Comparison of ENCODE assay signal across 28 mouse cellular contexts in genomic region chr17:69038760-69039675, GRCm38 (mm10). TPM values are rescaled to one million over a fixed set of nuclear protein-coding genes. Genes with fewer than 3 reads are reported as not detected.
DNase-seq lines count a peak whose midpoint lies in the region; ATAC-seq lines count a peak whose summit lies in the region.
"Had no signal": no experiment of that assay in that cellular context is flagged by ENCODE, and none has a peak within 500 bp of the region (broad histone marks: within the 10 kb centered on the region; RNA-seq: fewer than 3 reads in every experiment).

No protein-coding gene starts in this region.

- peak; percentile 76 for ATAC-seq in kidney, embryonic 15.5 days (replicated peaks; ENCODE audit: low FRiP score)
- ATAC-seq in neural tube, embryonic 11.5 days (ENCODE audit: insufficient read depth, low FRiP score, low TSS enrichment), result 0 out of 2 replicates have a peak, but pooled peaks have one; percentile 35
- ATAC-seq in midbrain, embryonic 14.5 days (ENCODE audit: low FRiP score, low TSS enrichment), result no peak
- ATAC-seq: forebrain, embryonic 14.5 days; forebrain, postnatal 0 days; hindbrain, embryonic 16.5 days; Patski had no signal

- no peaks in the 10 kb centered on the region for H3K9me3 ChIP-seq in kidney, embryonic 15.5 days (replicated peaks)
- H3K9me3 ChIP-seq in neural tube, embryonic 11.5 days (ENCODE audit: control insufficient read depth, low read length), result no peaks in the 10 kb centered on the region
- H3K9me3 ChIP-seq in midbrain, embryonic 14.5 days (ENCODE audit: control insufficient read depth, low read length), result no peaks in the 10 kb centered on the region
- H3K9me3 ChIP-seq: embryonic facial prominence, embryonic 12.5 days; embryonic facial prominence, embryonic 15.5 days; heart, embryonic 13.5 days; hindbrain, embryonic 10.5 days; hindbrain, embryonic 13.5 days had no signal

- H3K36me3 ChIP-seq in kidney, embryonic 15.5 days, result no peaks in the 10 kb centered on the region
- H3K36me3 ChIP-seq in neural tube, embryonic 11.5 days (ENCODE audit: control insufficient read depth, insufficient read depth, low read length), result no peaks in the 10 kb centered on the region
- H3K36me3 ChIP-seq in midbrain, embryonic 14.5 days (ENCODE audit: control insufficient read depth, insufficient read depth, low read length), result no peaks in the 10 kb centered on the region
- H3K36me3 ChIP-seq: embryonic facial prominence, embryonic 12.5 days; embryonic facial prominence, embryonic 15.5 days; G1E; heart, embryonic 13.5 days; hindbrain, embryonic 10.5 days; hindbrain, embryonic 13.5 days had no signal

- H3K9ac ChIP-seq in kidney, embryonic 15.5 days, result no peak overlapping the region
- H3K9ac ChIP-seq in neural tube, embryonic 11.5 days (ENCODE audit: low read length), result no peak overlapping the region
- no peak overlapping the region for H3K9ac ChIP-seq in midbrain, embryonic 14.5 days (replicated peaks; ENCODE audit: low read length)
- H3K9ac ChIP-seq: embryonic facial prominence, embryonic 12.5 days; embryonic facial prominence, embryonic 15.5 days; forebrain, postnatal 0 days; heart, embryonic 13.5 days; hindbrain, embryonic 13.5 days had no signal

- intact Hi-C loops in heart, postnatal 36 days (cut with DNase I), result no loop called here

- H3K4me2 ChIP-seq in kidney, embryonic 15.5 days, result peak overlapping the region; percentile 28
- no peak overlapping the region for H3K4me2 ChIP-seq in neural tube, embryonic 11.5 days (ENCODE audit: low read depth)
- no peak overlapping the region for H3K4me2 ChIP-seq in midbrain, embryonic 14.5 days (ENCODE audit: low read length)
- H3K4me2 ChIP-seq: embryonic facial prominence, embryonic 12.5 days; embryonic facial prominence, embryonic 15.5 days; heart, embryonic 13.5 days; hindbrain, embryonic 13.5 days had no signal

- no peak overlapping the region for H3K4me3 ChIP-seq in kidney, embryonic 15.5 days (replicated peaks)
- no peak overlapping the region for H3K4me3 ChIP-seq in neural tube, embryonic 11.5 days (ENCODE audit: low read depth, low read length)
- no peak overlapping the region for H3K4me3 ChIP-seq in midbrain, embryonic 14.5 days (replicated peaks; ENCODE audit: low read depth, low read length)
- H3K4me3 ChIP-seq: embryonic facial prominence, embryonic 12.5 days; embryonic facial prominence, embryonic 15.5 days; gastrocnemius, adult 2 months; heart, embryonic 13.5 days; hindbrain, embryonic 10.5 days; hindbrain, embryonic 13.5 days had no signal

- H3K27me3 ChIP-seq in kidney, embryonic 15.5 days, result peaks cover 4% of the 10 kb centered on the region
- no peaks in the 10 kb centered on the region for H3K27me3 ChIP-seq in neural tube, embryonic 11.5 days (ENCODE audit: control insufficient read depth, insufficient read depth, low read length)
- no peaks in the 10 kb centered on the region for H3K27me3 ChIP-seq in midbrain, embryonic 14.5 days (ENCODE audit: control insufficient read depth, insufficient read depth, low read length)
- H3K27me3 ChIP-seq: CH12.LX; embryonic facial prominence, embryonic 12.5 days; embryonic facial prominence, embryonic 15.5 days; heart, embryonic 13.5 days; hindbrain, embryonic 13.5 days had no signal

- 48% methylated on average over 12 of the region's 12 CpGs for WGBS in kidney, embryonic 15.5 days
- WGBS in neural tube, embryonic 11.5 days, result 81% methylated on average over 12 of the region's 12 CpGs
- 78% methylated on average over 12 of the region's 12 CpGs for WGBS in midbrain, embryonic 14.5 days

- peaks cover 7% of the 10 kb centered on the region; the same call in 1 of the 2 replicates for H3K4me1 ChIP-seq in kidney, embryonic 15.5 days
- no peaks in the 10 kb centered on the region for H3K4me1 ChIP-seq in neural tube, embryonic 11.5 days (ENCODE audit: control insufficient read depth, insufficient read depth, low read length)
- H3K4me1 ChIP-seq in midbrain, embryonic 14.5 days (ENCODE audit: control insufficient read depth, insufficient read depth, low read length), result no peaks in the 10 kb centered on the region
- H3K4me1 ChIP-seq: embryonic facial prominence, embryonic 15.5 days; heart, embryonic 13.5 days; hindbrain, embryonic 10.5 days; hindbrain, embryonic 13.5 days had no signal

- H3K27ac ChIP-seq in kidney, embryonic 15.5 days, result no peak overlapping the region
- H3K27ac ChIP-seq in neural tube, embryonic 11.5 days (ENCODE audit: low read depth, low read length), result no peak overlapping the region
- no peak overlapping the region for H3K27ac ChIP-seq in midbrain, embryonic 14.5 days (replicated peaks; ENCODE audit: low read depth, low read length)
- H3K27ac ChIP-seq: embryonic facial prominence, embryonic 12.5 days; embryonic facial prominence, embryonic 15.5 days; gastrocnemius, adult 2 months; heart, embryonic 13.5 days; hindbrain, embryonic 10.5 days; hindbrain, embryonic 13.5 days had no signal

- DNase-seq in heart, adult 11 months, result peak; percentile 73
- DNase-seq in heart, postnatal 36 days, result no peak
- DNase-seq in kidney, postnatal 4 days, result no peak
- no peak for DNase-seq in neural tube, embryonic 11.5 days (ENCODE audit: low spot score)
- no peak for DNase-seq in neural tube, embryonic 10.5 days (ENCODE audit: extremely low spot score, low spot score)
- no peak for DNase-seq in midbrain, embryonic 14.5 days
- DNase-seq: adrenal gland, adult 2 months; adrenal gland, postnatal 14 days; B cell, adult 2 months; cerebellum, adult 18-20 months; cerebellum, adult 9-10 months; cerebellum, postnatal 25 days; forebrain, postnatal 0 days; gastrocnemius, adult 2 months; gastrocnemius, postnatal 14 days; heart, adult 18-20 months; heart, postnatal 14 days had no signal

RNA-seq across cellular contexts. Expression of gene Epb41l3, which starts 36.5 kb away (rescaled TPM):
- total RNA-seq in heart, postnatal 36 days (2021), result 10 to 100 TPM; 13.2 to 15.6 TPM
- polyA plus RNA-seq in kidney, embryonic 15.5 days (2015; fragmentation: Nextera tagmentation; extraction: Ambion mirVana), result 29.5 and 35.6 TPM in 2 replicates
- 97.6 TPM in 2 replicates for polyA plus RNA-seq in neural tube, embryonic 11.5 days (2014; fragmentation: Nextera tagmentation; extraction: Ambion mirVana)
- polyA plus RNA-seq in midbrain, embryonic 14.5 days (2014; fragmentation: Nextera tagmentation; extraction: Ambion mirVana), result 47.3 and 63.4 TPM in 2 replicates
- total RNA-seq: CH12.LX had no signal
- polyA plus RNA-seq: G1E had no signal
